Comparison of ENCODE assay signal across 14 mouse cellular contexts in genomic region chr2:23015335-23015734, GRCm38 (mm10). TPM values are rescaled to one million over a fixed set of nuclear protein-coding genes. Genes with fewer than 3 reads are reported as not detected.
DNase-seq lines count a peak whose midpoint lies in the region; ATAC-seq and TF ChIP-seq lines count a peak whose summit lies in the region.
"Had no signal": no experiment of that assay in that cellular context is flagged by ENCODE, and none has a peak within 500 bp of the region (broad histone marks: within the 10 kb centered on the region; RNA-seq: fewer than 3 reads in every experiment).

No protein-coding gene starts in this region.

- H3K9me3 ChIP-seq in heart, embryonic 10.5 days, result no peaks in the 10 kb centered on the region
- no peaks in the 10 kb centered on the region; the same call in 1 of the 2 replicates for H3K9me3 ChIP-seq in kidney, embryonic 15.5 days (replicated peaks)
- H3K9me3 ChIP-seq in lung, postnatal 0 days (ENCODE audit: low read length), result no peaks in the 10 kb centered on the region
- no peaks in the 10 kb centered on the region for H3K9me3 ChIP-seq in neural tube, embryonic 14.5 days (ENCODE audit: control insufficient read depth, low read length)
- H3K9me3 ChIP-seq: limb, embryonic 15.5 days had no signal

- peak; percentile 70; the same call in 1 of the 2 replicates for ATAC-seq in kidney, embryonic 15.5 days (replicated peaks; ENCODE audit: low FRiP score)
- ATAC-seq in lung, postnatal 0 days, result peak; percentile 13; the same call in 1 of the 2 replicates
- peak; percentile 17; the same call in 1 of the 2 replicates for ATAC-seq in neural tube, embryonic 14.5 days (ENCODE audit: low read depth)
- no peak for ATAC-seq in erythroblast, adult 5-6 weeks (replicated peaks; ENCODE audit: low FRiP score, poor library complexity, severe bottlenecking)

- no peak overlapping the region for H3K4me2 ChIP-seq in kidney, embryonic 15.5 days
- peak overlapping the region; percentile 37; the same call in 1 of the 2 replicates for H3K4me2 ChIP-seq in lung, postnatal 0 days (replicated peaks; ENCODE audit: low read depth, low read length)
- no peak overlapping the region for H3K4me2 ChIP-seq in neural tube, embryonic 14.5 days (ENCODE audit: low read depth, low read length)
- H3K4me2 ChIP-seq: limb, embryonic 15.5 days; midbrain, embryonic 11.5 days had no signal

- TF ChIP-seq POLR2A in kidney, adult 2 months (IDR thresholded peaks at IDR 0.05; ENCODE audit: low read depth, low read length), result no peak

- peaks cover 8% of the 10 kb centered on the region for H3K4me1 ChIP-seq in heart, embryonic 10.5 days
- peaks cover 17% of the 10 kb centered on the region for H3K4me1 ChIP-seq in kidney, embryonic 15.5 days
- H3K4me1 ChIP-seq in kidney, adult 2 months (ENCODE audit: control insufficient read depth, insufficient read depth, low read length), result no peaks in the 10 kb centered on the region; the same call in 1 of the 2 replicates
- H3K4me1 ChIP-seq in lung, postnatal 0 days (ENCODE audit: insufficient read depth, low read depth, low read length), result peaks cover 20% of the 10 kb centered on the region; the same call in 1 of the 2 replicates
- no peaks in the 10 kb centered on the region for H3K4me1 ChIP-seq in neural tube, embryonic 14.5 days (ENCODE audit: control insufficient read depth, insufficient read depth, low read length)

- H3K4me3 ChIP-seq in heart, embryonic 10.5 days, result no peak overlapping the region
- H3K4me3 ChIP-seq in kidney, embryonic 15.5 days (replicated peaks), result no peak overlapping the region
- H3K4me3 ChIP-seq in kidney, adult 2 months (ENCODE audit: insufficient read depth, low read depth, low read length), result no peak overlapping the region
- H3K4me3 ChIP-seq in lung, postnatal 0 days (ENCODE audit: low read depth, low read length), result no peak overlapping the region
- no peak overlapping the region for H3K4me3 ChIP-seq in neural tube, embryonic 14.5 days (ENCODE audit: low read depth, low read length)
- H3K4me3 ChIP-seq: erythroblast, embryonic 14.5 days; limb, embryonic 15.5 days had no signal

- H3K36me3 ChIP-seq in heart, embryonic 10.5 days, result no peaks in the 10 kb centered on the region; the same call in 1 of the 2 replicates
- H3K36me3 ChIP-seq in kidney, embryonic 15.5 days, result 0 out of 2 replicates have a peak, but pooled peaks cover 4% of the 10 kb centered on the region
- H3K36me3 ChIP-seq in kidney, adult 2 months (ENCODE audit: control insufficient read depth, insufficient read depth, low read length), result no peaks in the 10 kb centered on the region
- no peaks in the 10 kb centered on the region for H3K36me3 ChIP-seq in lung, postnatal 0 days (ENCODE audit: insufficient read depth, low read length)
- H3K36me3 ChIP-seq in neural tube, embryonic 14.5 days (ENCODE audit: control insufficient read depth, insufficient read depth, low read length), result no peaks in the 10 kb centered on the region
- H3K36me3 ChIP-seq: limb, embryonic 15.5 days had no signal

- no peaks in the 10 kb centered on the region for H3K27me3 ChIP-seq in heart, embryonic 10.5 days (ENCODE audit: insufficient read depth, poor library complexity, severe bottlenecking)
- no peaks in the 10 kb centered on the region for H3K27me3 ChIP-seq in kidney, embryonic 15.5 days
- no peaks in the 10 kb centered on the region for H3K27me3 ChIP-seq in kidney, adult 2 months (replicated peaks; ENCODE audit: control insufficient read depth, insufficient read depth, low read length)
- no peaks in the 10 kb centered on the region for H3K27me3 ChIP-seq in lung, postnatal 0 days (replicated peaks; ENCODE audit: insufficient read depth, low read length)
- H3K27me3 ChIP-seq in neural tube, embryonic 14.5 days (ENCODE audit: control insufficient read depth, insufficient read depth, low read length), result no peaks in the 10 kb centered on the region
- H3K27me3 ChIP-seq: limb, embryonic 15.5 days had no signal

- no peak overlapping the region for H3K9ac ChIP-seq in kidney, embryonic 15.5 days
- no peak overlapping the region for H3K9ac ChIP-seq in lung, postnatal 0 days (replicated peaks; ENCODE audit: low read depth)
- no peak overlapping the region for H3K9ac ChIP-seq in neural tube, embryonic 14.5 days (replicated peaks; ENCODE audit: low read depth, low read length)
- H3K9ac ChIP-seq: limb, embryonic 15.5 days had no signal

- no peak overlapping the region for H3K27ac ChIP-seq in heart, embryonic 10.5 days
- no peak overlapping the region for H3K27ac ChIP-seq in kidney, embryonic 15.5 days
- no peak overlapping the region for H3K27ac ChIP-seq in kidney, adult 2 months (ENCODE audit: insufficient read depth, low read depth, low read length)
- H3K27ac ChIP-seq in lung, postnatal 0 days (ENCODE audit: low read length), result peak overlapping the region; percentile 64
- no peak overlapping the region for H3K27ac ChIP-seq in neural tube, embryonic 14.5 days (ENCODE audit: low read depth, low read length)
- H3K27ac ChIP-seq: limb, embryonic 15.5 days had no signal

- DNase-seq in heart, adult 11 months, result peak; percentile 71
- no peak for DNase-seq in heart, embryonic 10.5 days (ENCODE audit: low spot score)
- no peak for DNase-seq in kidney, adult 2 months
- DNase-seq in lung, postnatal 0 days (ENCODE audit: low spot score), result no peak
- DNase-seq in lung, postnatal 25 days (ENCODE audit: low spot score), result no peak
- DNase-seq: adrenal gland, postnatal 36 days; gastrocnemius, postnatal 36 days; kidney, postnatal 25 days had no signal

- WGBS in heart, embryonic 10.5 days, result 41% methylated on average over 18 of the region's 18 CpGs
- WGBS in kidney, embryonic 15.5 days, result 43% methylated on average over 18 of the region's 18 CpGs
- 46% methylated on average over 18 of the region's 18 CpGs for WGBS in kidney, adult 2 months
- 48% methylated on average over 18 of the region's 18 CpGs for WGBS in lung, postnatal 0 days
- 55% methylated on average over 18 of the region's 18 CpGs for WGBS in neural tube, embryonic 14.5 days

- no peak for TF ChIP-seq EP300 in lung, postnatal 0 days (IDR thresholded peaks at IDR 0.05)

- no peak for TF ChIP-seq CTCF in kidney, adult 2 months (conservative IDR thresholded peaks at IDR 0.05; ENCODE audit: insufficient read depth, insufficient read length, low read depth, low read length)
- TF ChIP-seq CTCF in lung, postnatal 0 days (IDR thresholded peaks at IDR 0.05), result no peak

RNA-seq across cellular contexts. Expression of gene Abi1, which starts 24.7 kb away (rescaled TPM):
- polyA plus RNA-seq in heart, embryonic 10.5 days (2016; fragmentation: Nextera tagmentation; extraction: Ambion mirVana), result 33.3 and 34.7 TPM in 2 replicates
- polyA plus RNA-seq in kidney, embryonic 15.5 days (2015; fragmentation: Nextera tagmentation; extraction: Ambion mirVana), result 47.6 and 50.9 TPM in 2 replicates
- polyA plus RNA-seq in kidney, adult 2 months (2012; rRNA removed), result 67.9 and 72.9 TPM in 2 replicates
- 51.5 and 54.0 TPM in 2 replicates for polyA plus RNA-seq in lung, postnatal 0 days (2015; fragmentation: Nextera tagmentation; extraction: Ambion mirVana)
- 58.9 and 64.8 TPM in 2 replicates for polyA plus RNA-seq in neural tube, embryonic 14.5 days (2014; fragmentation: Nextera tagmentation; extraction: Ambion mirVana)
- 44.4 and 53.1 TPM in 2 replicates for total RNA-seq in erythroblast, adult 5-6 weeks (2015; ENCODE audit: low replicate concordance)
- total RNA-seq in erythroblast, adult 5-6 weeks (2017; ENCODE audit: low replicate concordance), result 53.5 and 75.7 TPM in 2 replicates

RNA-seq across cellular contexts. Expression of gene Acbd5, which starts 52.6 kb away (rescaled TPM):
- 26.2 and 29.6 TPM in 2 replicates for polyA plus RNA-seq in heart, embryonic 10.5 days (2016; fragmentation: Nextera tagmentation; extraction: Ambion mirVana)
- 34.0 and 34.2 TPM in 2 replicates for polyA plus RNA-seq in kidney, embryonic 15.5 days (2015; fragmentation: Nextera tagmentation; extraction: Ambion mirVana)
- polyA plus RNA-seq in kidney, adult 2 months (2012; rRNA removed), result 13.6 and 18.9 TPM in 2 replicates
- 34.1 and 38.7 TPM in 2 replicates for polyA plus RNA-seq in lung, postnatal 0 days (2015; fragmentation: Nextera tagmentation; extraction: Ambion mirVana)
- 70.0 and 78.3 TPM in 2 replicates for polyA plus RNA-seq in neural tube, embryonic 14.5 days (2014; fragmentation: Nextera tagmentation; extraction: Ambion mirVana)
- total RNA-seq in erythroblast, adult 5-6 weeks (2015; ENCODE audit: low replicate concordance), result 46.5 and 50.8 TPM in 2 replicates
- 86.6 and 127 TPM in 2 replicates for total RNA-seq in erythroblast, adult 5-6 weeks (2017; ENCODE audit: low replicate concordance)
